In the genomic region with DNA sequence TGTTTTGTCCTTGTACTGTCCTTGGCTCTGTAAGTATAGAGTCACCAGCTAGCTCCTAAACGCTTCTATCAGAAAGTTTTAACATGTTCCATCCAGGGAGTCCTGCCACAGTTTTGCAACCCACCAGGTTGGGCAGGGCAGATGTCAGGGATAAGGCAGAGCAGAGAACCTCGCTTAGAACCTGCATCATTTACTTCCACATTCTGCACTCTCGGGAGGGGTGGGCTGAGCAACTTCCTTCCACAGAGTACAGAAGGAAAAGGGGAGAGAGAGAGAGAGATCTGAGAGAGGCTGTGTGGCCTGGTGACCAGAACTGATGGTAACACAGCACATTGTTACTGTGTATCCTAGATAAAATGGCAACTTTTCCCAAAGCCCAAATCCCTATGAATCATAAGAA, we compare ENCODE assay signal across 13 mouse cellular contexts.
"Had no signal": no experiment of that assay in that cellular context is flagged by ENCODE, and none has a peak within 500 bp of the region (broad histone marks: within the 10 kb centered on the region; RNA-seq: fewer than 3 reads in every experiment).

No protein-coding gene starts in this region.

- H3K4me3 ChIP-seq: liver, embryonic 15.5 days; midbrain, embryonic 12.5 days; neural tube, embryonic 13.5 days had no signal

- H3K4me2 ChIP-seq: liver, embryonic 11.5 days; liver, embryonic 15.5 days; midbrain, embryonic 12.5 days; neural tube, embryonic 13.5 days had no signal

- H3K9me3 ChIP-seq: liver, embryonic 15.5 days; midbrain, embryonic 12.5 days had no signal

- ATAC-seq: lung, postnatal 0 days had no signal

- H3K9ac ChIP-seq: liver, embryonic 15.5 days; midbrain, embryonic 12.5 days; neural tube, embryonic 13.5 days had no signal

- DNase-seq: kidney, postnatal 14 days; left cerebral cortex, postnatal 4 days; lung, adult 2 months; lung, postnatal 4 days; right cerebral cortex, postnatal 4 days; spleen, adult 18-20 months; thymus, adult 2 months; thymus, postnatal 25 days had no signal

- H3K27ac ChIP-seq: liver, embryonic 15.5 days; midbrain, embryonic 12.5 days; neural tube, embryonic 13.5 days had no signal

- H3K27me3 ChIP-seq: liver, embryonic 15.5 days; midbrain, embryonic 12.5 days; neural tube, embryonic 13.5 days had no signal
